Mouse (Mus musculus) lung, embryonic 14.5 days (tissue): ENCODE measurements around the gene Kri1. TPM values are rescaled to one million over a fixed set of nuclear protein-coding genes. Genes with fewer than 3 reads are reported as not detected.

ENCODE experiments used
- ATAC-seq: fragments of 200-750 bp; cut with Nextera tagmentation; 2 replicates; pipeline ENCODE4 v1.8.0; 2017; ENCODE audit warnings: mild to moderate bottlenecking, moderate TSS enrichment, moderate library complexity; ENCODE audit not compliant: insufficient read depth
- DNase-seq: peaks from one replicate; pipeline ENCODE4 v3.0.0-alpha.2; 2015
- H3K27ac ChIP-seq: fragments of 300-500 bp; sonication (generic); 2 replicates; pipeline ENCODE4 v1.5.1; 2014; ENCODE audit warnings: low read depth, mild to moderate bottlenecking, moderate library complexity
- H3K27me3 ChIP-seq: fragments of 300-500 bp; sonication (generic); 2 replicates; pipeline ENCODE4 v1.6.1; 2014; ENCODE audit warnings: low read length, control low read depth; ENCODE audit not compliant: insufficient read depth
- H3K36me3 ChIP-seq: fragments of 300-500 bp; sonication (generic); 2 replicates; pipeline ENCODE4 v1.6.1; 2014; ENCODE audit warnings: control low read depth; ENCODE audit not compliant: insufficient read depth
- H3K4me1 ChIP-seq: fragments of 300-500 bp; sonication (generic); 2 replicates; pipeline ENCODE4 v1.6.1; 2014; ENCODE audit warnings: antibody characterized with exemption, control low read depth; ENCODE audit not compliant: insufficient read depth
- H3K4me2 ChIP-seq: fragments of 300-500 bp; sonication (generic); 2 replicates; pipeline ENCODE4 v1.6.1; 2014; ENCODE audit warnings: mild to moderate bottlenecking
- H3K4me3 ChIP-seq: fragments of 300-500 bp; sonication (generic); 2 replicates; pipeline ENCODE4 v1.5.1; 2014; ENCODE audit warnings: low read depth, low read length
- H3K9ac ChIP-seq: fragments of 300-500 bp; sonication (generic); 2 replicates; pipeline ENCODE4 v1.6.1; 2014
- H3K9me3 ChIP-seq: fragments of 300-500 bp; sonication (generic); 2 replicates; pipeline ENCODE4 v1.6.1; 2016; ENCODE audit warnings: low read depth, low read length, control low read depth
- CTCF ChIP-seq: IDR thresholded peaks from 2 replicates; pipeline ENCODE4 v1.5.1; 2016; ENCODE audit warnings: antibody characterized with exemption, low read depth
- WGBS: fragments of 180-500 bp; shearing (Covaris S2); extraction: QIAGEN DNeasy Blood & Tissue Kit; methylation state at CpG from one replicate; pipeline ENCODE4 v1.1.7; 2014; 5-methylcytosine and 5-hydroxymethylcytosine counted together
- polyA plus RNA-seq: library from polyadenylated mRNA; unstranded; fragments of >200 nt; fragmentation: Nextera tagmentation; extraction: Ambion mirVana; gene quantifications from 2 replicates; pipeline ENCODE4 v1.2.1, GENCODE M21; 2014

Kri1 gene
- polyA plus RNA-seq, 1 experiment from 2014 or later = 14.3 TPM

DNA sequence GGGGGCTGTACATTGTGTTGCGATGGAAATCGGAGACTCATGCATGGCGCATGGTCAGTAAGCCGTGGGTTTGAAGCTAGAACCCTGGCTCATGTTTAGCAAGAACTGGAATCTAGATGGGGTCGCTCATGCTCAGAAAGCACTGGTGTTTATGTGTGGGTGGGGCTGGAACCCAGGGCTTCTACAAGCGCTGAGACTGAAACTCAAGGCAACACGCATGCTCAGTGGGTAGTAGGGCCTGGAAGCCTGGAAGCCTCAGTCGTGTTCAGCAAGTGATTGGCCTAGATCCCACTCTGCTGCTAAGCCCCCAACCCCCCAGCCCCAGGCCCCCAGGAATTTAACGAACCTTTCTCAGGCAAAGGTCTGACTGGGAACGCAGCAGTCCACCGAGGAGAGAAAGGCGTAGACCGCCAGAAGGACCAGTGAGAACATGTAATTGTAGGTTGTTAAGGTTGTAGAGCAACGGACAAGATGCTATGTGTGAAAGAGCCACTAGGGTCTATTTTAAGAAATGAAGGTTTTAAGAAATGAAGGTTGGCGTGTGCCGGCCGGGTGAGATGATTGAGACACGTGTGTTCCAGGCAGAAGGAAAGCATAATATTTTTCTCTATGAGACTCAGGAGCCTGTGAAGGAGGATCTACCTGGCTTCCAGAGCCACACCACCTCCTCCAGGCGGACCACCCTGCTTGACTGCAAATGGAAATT is 34.6 kb upstream of the Kri1 start:
- H3K27me3 ChIP-seq = no peaks in the 10 kb centered on the region
- no peaks in the 10 kb centered on the region for H3K9me3 ChIP-seq
- TF ChIP-seq CTCF = no peak
- peaks cover 7% of the 10 kb centered on the region; the same call in 1 of the 2 replicates for H3K4me1 ChIP-seq
- no peak overlapping the region for H3K9ac ChIP-seq
- no peak overlapping the region for H3K27ac ChIP-seq
- H3K36me3 ChIP-seq = 0 out of 2 replicates have a peak, but pooled peaks cover 5% of the 10 kb centered on the region
- peak overlapping the region; percentile 63; the same call in 1 of the 2 replicates for H3K4me3 ChIP-seq
- no peak for ATAC-seq
- H3K4me2 ChIP-seq = peak overlapping the region; percentile 96
- 81% methylated on average over 19 of the region's 19 CpGs for WGBS
- DNase-seq = no peak

DNA sequence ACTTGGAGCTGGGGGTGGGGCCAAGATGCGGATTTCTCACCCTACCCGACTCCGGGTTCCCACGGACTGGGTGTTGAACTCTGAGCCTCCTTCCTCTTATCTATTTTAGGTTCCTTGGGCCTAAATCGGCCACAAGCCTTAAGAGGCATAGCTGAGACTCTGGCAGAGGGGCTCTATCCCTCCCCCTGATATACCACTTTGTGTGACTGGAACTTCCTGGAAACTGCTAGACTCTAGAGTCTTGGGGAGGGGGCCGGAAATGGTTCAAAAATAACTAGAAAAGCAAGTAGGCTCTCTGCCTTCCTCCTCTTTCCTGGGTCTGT is 33.7 kb upstream of the Kri1 start:
- WGBS = 8% methylated on average over 6 of the region's 6 CpGs
- H3K27me3 ChIP-seq = no peaks in the 10 kb centered on the region
- TF ChIP-seq CTCF = no peak
- H3K9ac ChIP-seq = peak overlapping the region; percentile 67
- 0 out of 2 replicates have a peak, but pooled peaks cover 5% of the 10 kb centered on the region for H3K36me3 ChIP-seq
- ATAC-seq (peak; percentile 37; the same call in 1 of the 2 replicates), DNase-seq (peak; percentile 52)
- peak overlapping the region; percentile 96 for H3K4me2 ChIP-seq
- no peaks in the 10 kb centered on the region for H3K9me3 ChIP-seq
- H3K4me3 ChIP-seq = peak overlapping the region; percentile 63
- no peak overlapping the region for H3K27ac ChIP-seq
- H3K4me1 ChIP-seq = peaks cover 7% of the 10 kb centered on the region; the same call in 1 of the 2 replicates

DNA sequence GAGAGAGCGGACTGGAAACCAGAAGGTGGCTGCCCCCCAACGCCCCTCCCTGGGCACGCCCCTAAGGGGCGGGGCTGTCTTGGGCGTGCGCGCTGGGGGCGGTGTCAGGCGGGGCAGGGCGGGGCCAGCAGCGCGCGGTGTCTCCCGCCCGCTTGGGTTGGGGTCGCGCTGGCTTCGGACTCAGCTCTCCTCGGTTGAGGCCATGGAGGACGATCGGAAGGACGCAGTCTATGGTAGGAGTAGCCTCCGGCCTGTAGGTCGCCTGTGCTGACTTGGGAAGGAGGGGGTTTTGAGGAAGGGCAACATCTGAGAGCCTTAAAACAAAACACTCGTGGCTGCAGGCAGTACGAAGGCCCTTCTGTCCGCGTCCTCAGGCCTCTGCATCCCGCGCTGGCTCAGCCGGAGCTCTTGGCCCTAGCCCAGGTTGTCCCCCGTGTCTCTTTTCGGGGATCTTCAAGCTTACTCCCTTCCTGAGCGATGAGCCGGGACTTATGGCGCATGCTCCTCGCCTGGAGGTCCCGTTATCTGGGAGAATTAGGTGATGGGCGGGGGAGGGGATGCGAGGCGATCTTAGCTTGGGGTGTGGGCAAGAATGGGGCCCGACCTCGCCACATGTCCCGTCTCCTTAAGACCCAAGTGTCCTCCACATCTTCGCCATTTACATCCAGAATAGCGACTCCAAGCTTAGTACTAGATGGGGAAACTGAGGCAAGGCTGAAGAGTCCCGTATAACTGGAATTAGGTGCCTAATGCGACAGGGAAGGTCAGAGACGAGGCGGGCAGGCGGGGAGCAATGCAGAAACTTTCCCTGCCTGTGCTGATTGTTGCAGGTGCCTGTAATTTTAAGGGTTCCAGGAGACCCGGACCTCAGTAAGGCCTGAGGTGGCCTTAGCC is 33.1 kb upstream of the Kri1 start, which contains the start of gene Slc44a2:
Gene Slc44a2 (plus strand): TSS at position 80 of the 894 bp plus-strand sequence.
- peak within 1 kb of the TSS; percentile 63 for H3K4me3 ChIP-seq
- under 1% methylated on average over 52 of the region's 52 CpGs for WGBS
- H3K4me2 ChIP-seq = peak within 1 kb of the TSS; percentile 96
- peaks cover 7% of the 10 kb centered on the region; the same call in 1 of the 2 replicates for H3K4me1 ChIP-seq
- ATAC-seq (peak; percentile 89), DNase-seq (peak; percentile 95)
- peak within 1 kb of the TSS; percentile 14; the same call in 1 of the 2 replicates for H3K27ac ChIP-seq
- 0 out of 2 replicates have a peak, but pooled peaks cover 5% of the 10 kb centered on the region for H3K36me3 ChIP-seq
- H3K27me3 ChIP-seq = no peaks in the 10 kb centered on the region
- H3K9me3 ChIP-seq = no peaks in the 10 kb centered on the region
- H3K9ac ChIP-seq = peak within 1 kb of the TSS; percentile 67
- TF ChIP-seq CTCF = no peak

DNA sequence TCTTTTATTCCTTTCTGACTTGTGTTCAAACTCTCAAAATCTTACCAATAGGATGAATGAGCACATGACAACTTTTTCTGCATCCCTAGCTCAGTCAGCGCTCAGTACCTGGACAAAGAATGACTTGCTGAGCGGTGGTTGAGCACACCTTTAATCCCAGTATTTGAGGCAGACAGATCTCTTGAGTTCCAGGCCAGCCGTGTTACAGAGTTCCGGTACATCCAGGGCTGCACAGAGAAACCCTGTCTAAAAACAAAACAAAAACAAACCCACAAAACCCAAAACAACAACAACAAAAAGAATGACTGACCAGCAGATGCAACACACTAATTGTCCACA is 32.5 kb upstream of the Kri1 start:
- Histone ChIP-seq H3K4me3 (peak overlapping the region; percentile 63), H3K4me2 (peak overlapping the region; percentile 96), H3K9me3 (no peaks in the 10 kb centered on the region), H3K36me3 (0 out of 2 replicates have a peak, but pooled peaks cover 5% of the 10 kb centered on the region), H3K9ac (peak overlapping the region; percentile 67; the same call in 1 of the 2 replicates), H3K27ac (no peak overlapping the region), H3K27me3 (no peaks in the 10 kb centered on the region), H3K4me1 (peaks cover 7% of the 10 kb centered on the region; the same call in 1 of the 2 replicates)
- no peak for DNase-seq
- WGBS = 30% methylated on average over 4 of the region's 4 CpGs
- ATAC-seq = no peak; the same call in 1 of the 2 replicates
- no peak for TF ChIP-seq CTCF

DNA sequence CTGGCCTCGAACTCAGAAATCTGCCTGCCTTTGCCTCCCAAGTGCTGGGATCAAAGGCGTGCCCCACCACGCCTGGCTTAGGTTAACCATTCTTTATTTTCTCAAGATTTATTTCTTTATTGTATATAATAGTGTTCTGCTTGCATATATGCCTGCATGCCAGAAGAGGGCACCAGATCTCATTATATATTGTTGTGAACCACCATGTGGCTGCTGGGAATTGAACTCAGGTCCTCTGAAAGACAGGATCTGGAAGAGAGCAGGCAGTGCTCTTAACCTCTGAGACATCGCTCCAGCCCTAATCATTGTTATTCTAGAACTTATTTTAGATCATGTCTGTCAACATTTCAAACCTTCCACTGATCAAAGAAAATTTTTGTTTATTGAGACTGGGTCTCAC is 31.7 kb upstream of the Kri1 start:
- WGBS = 90% methylated on average over 4 of the region's 4 CpGs
- H3K9ac ChIP-seq = no peak overlapping the region
- H3K4me1 ChIP-seq = peaks cover 7% of the 10 kb centered on the region; the same call in 1 of the 2 replicates
- ATAC-seq (no peak), DNase-seq (no peak)
- no peaks in the 10 kb centered on the region for H3K27me3 ChIP-seq
- no peaks in the 10 kb centered on the region for H3K9me3 ChIP-seq
- H3K27ac ChIP-seq = no peak overlapping the region
- H3K4me3 ChIP-seq = no peak overlapping the region
- no peaks in the 10 kb centered on the region for H3K36me3 ChIP-seq
- TF ChIP-seq CTCF = no peak
- no peak overlapping the region for H3K4me2 ChIP-seq

DNA sequence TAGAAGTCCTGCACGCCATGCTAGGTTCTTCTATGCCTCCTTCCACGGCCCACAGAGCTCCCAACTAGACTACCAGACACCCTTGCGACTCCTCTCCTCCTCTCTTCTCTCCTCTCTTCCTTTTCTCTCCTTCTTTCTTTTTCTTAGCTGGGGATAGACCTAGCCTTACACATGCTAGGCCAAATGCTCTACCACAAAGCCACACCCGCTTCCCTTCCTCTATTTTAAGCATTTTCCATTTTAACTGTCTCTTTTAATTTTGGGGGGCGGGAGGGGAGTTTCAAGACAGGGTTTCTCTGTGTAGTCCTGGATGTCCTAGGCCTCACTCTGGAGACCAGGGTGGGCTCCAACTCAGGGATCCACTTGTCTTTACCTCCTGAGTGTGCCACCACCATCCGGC is 31.0 kb upstream of the Kri1 start:
- WGBS = 93% methylated on average over 6 of the region's 6 CpGs
- no peak overlapping the region for H3K27ac ChIP-seq
- no peak for ATAC-seq
- H3K4me3 ChIP-seq = no peak overlapping the region
- no peak overlapping the region for H3K9ac ChIP-seq
- DNase-seq = no peak
- H3K4me1 ChIP-seq = peaks cover 7% of the 10 kb centered on the region; the same call in 1 of the 2 replicates
- no peak for TF ChIP-seq CTCF
- no peaks in the 10 kb centered on the region for H3K9me3 ChIP-seq
- H3K27me3 ChIP-seq = no peaks in the 10 kb centered on the region
- no peaks in the 10 kb centered on the region for H3K36me3 ChIP-seq
- H3K4me2 ChIP-seq = no peak overlapping the region

DNA sequence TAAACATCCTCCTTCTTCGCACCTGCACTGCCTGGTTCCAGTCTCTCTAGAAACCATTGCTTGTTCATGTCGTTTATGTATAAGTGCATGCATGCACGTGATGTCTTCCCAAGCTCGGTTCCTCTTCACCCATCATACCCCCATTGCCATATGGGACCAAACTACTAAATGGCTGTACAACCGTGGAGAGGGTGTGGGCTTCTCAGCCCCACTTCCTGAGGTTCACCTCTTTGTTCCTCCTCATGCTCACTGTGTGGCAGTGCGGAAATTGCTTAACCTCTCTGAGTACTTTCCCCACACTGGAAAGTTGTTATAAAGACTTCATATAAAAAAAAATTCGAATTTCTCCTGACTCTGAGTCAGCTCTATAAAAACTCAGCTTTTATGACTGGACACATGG is 28.9 kb upstream of the Kri1 start:
- ATAC-seq (no peak), DNase-seq (no peak)
- H3K36me3 ChIP-seq = no peaks in the 10 kb centered on the region
- 66% methylated on average over 7 of the region's 7 CpGs for WGBS
- peaks cover 7% of the 10 kb centered on the region; the same call in 1 of the 2 replicates for H3K4me1 ChIP-seq
- H3K4me3 ChIP-seq = no peak overlapping the region
- H3K9ac ChIP-seq = no peak overlapping the region
- no peak overlapping the region for H3K4me2 ChIP-seq
- H3K9me3 ChIP-seq = no peaks in the 10 kb centered on the region
- H3K27me3 ChIP-seq = peaks cover 11% of the 10 kb centered on the region
- TF ChIP-seq CTCF = no peak
- no peak overlapping the region for H3K27ac ChIP-seq
